Mouse (Mus musculus) retina, postnatal 7 days (tissue): Measurements from ENCODE around the gene Esyt2.

Experiments used
- DNase-seq: peaks from one replicate; pipeline ENCODE4 v3.0.0-alpha.2; 2012; ENCODE audit warnings: low read depth, low spot score

Gene Esyt2

GRCm38 (mm10) chr12:116280149-116280652, 795 bp upstream of the Esyt2 start:
- DNase-seq: no peak

GRCm38 (mm10) chr12:116281427-116282281, 658 bp downstream of the Esyt2 start:
- peak; percentile 8 for DNase-seq

GRCm38 (mm10) chr12:116282856-116283255, 1.9 kb downstream of the Esyt2 start:
- DNase-seq: no peak

- no peak for DNase-seq
Observed at GRCm38 (mm10) chr12:116283511-116283910, 2.5 kb downstream of the Esyt2 start.

- DNase-seq: no peak
Observed at GRCm38 (mm10) chr12:116293185-116293584, 12.2 kb downstream of the Esyt2 start.

GRCm38 (mm10) chr12:116293599-116294292, 12.8 kb downstream of the Esyt2 start:
- DNase-seq: no peak

GRCm38 (mm10) chr12:116299906-116300305, 18.9 kb downstream of the Esyt2 start:
- DNase-seq: no peak

- no peak for DNase-seq
Observed at GRCm38 (mm10) chr12:116302181-116302580, 21.2 kb downstream of the Esyt2 start.

GRCm38 (mm10) chr12:116306042-116306441, 25.0 kb downstream of the Esyt2 start:
- DNase-seq: no peak

- DNase-seq: no peak
Observed at GRCm38 (mm10) chr12:116307870-116308269, 26.9 kb downstream of the Esyt2 start.

GRCm38 (mm10) chr12:116308612-116309011, 27.6 kb downstream of the Esyt2 start:
- no peak for DNase-seq

GRCm38 (mm10) chr12:116313816-116314215, 32.8 kb downstream of the Esyt2 start:
- no peak for DNase-seq

- DNase-seq: no peak
Observed at GRCm38 (mm10) chr12:116315498-116315897, 34.5 kb downstream of the Esyt2 start.

- DNase-seq: no peak
Observed at GRCm38 (mm10) chr12:116317818-116318217, 36.8 kb downstream of the Esyt2 start.

GRCm38 (mm10) chr12:116325545-116325944, 44.5 kb downstream of the Esyt2 start:
- DNase-seq: no peak

GRCm38 (mm10) chr12:116326159-116326558, 45.2 kb downstream of the Esyt2 start:
- DNase-seq: no peak

GRCm38 (mm10) chr12:116334253-116334652, 53.3 kb downstream of the Esyt2 start:
- DNase-seq: no peak

- no peak for DNase-seq
Observed at GRCm38 (mm10) chr12:116340160-116340559, 59.2 kb downstream of the Esyt2 start.

GRCm38 (mm10) chr12:116348755-116349286, 67.8 kb downstream of the Esyt2 start:
- DNase-seq: no peak

- no peak for DNase-seq
Observed at GRCm38 (mm10) chr12:116349376-116349775, 68.4 kb downstream of the Esyt2 start.

GRCm38 (mm10) chr12:116351022-116351421, 70.0 kb downstream of the Esyt2 start:
- DNase-seq: no peak

GRCm38 (mm10) chr12:116352404-116352803, 71.4 kb downstream of the Esyt2 start:
- DNase-seq: no peak
